In genomic region chr13:34815057-34815410, GRCm38 (mm10) we compare ENCODE assay signal across 9 mouse cellular contexts.
DNase-seq lines count a peak whose midpoint lies in the region; ATAC-seq and TF ChIP-seq lines count a peak whose summit lies in the region.
"Had no signal": no experiment of that assay in that cellular context is flagged by ENCODE, and none has a peak within 500 bp of the region (broad histone marks: within the 10 kb centered on the region; RNA-seq: fewer than 3 reads in every experiment).

No protein-coding gene starts in this region.

- H3K9me3 ChIP-seq in forebrain, embryonic 11.5 days (ENCODE audit: control insufficient read depth, low read length), result peaks cover 5% of the 10 kb centered on the region; the same call in 1 of the 2 replicates
- H3K9me3 ChIP-seq in hindbrain, embryonic 16.5 days (ENCODE audit: control insufficient read depth, low read length), result no peaks in the 10 kb centered on the region; the same call in none of the 2 replicates

- no peak overlapping the region for H3K9ac ChIP-seq in forebrain, embryonic 11.5 days (ENCODE audit: low read length)
- peak overlapping the region; percentile 50; the same call in 1 of the 2 replicates for H3K9ac ChIP-seq in hindbrain, embryonic 16.5 days (ENCODE audit: low read depth, low read length)

- H3K27me3 ChIP-seq in forebrain, embryonic 11.5 days (ENCODE audit: control insufficient read depth, insufficient read depth, low read length), result no peaks in the 10 kb centered on the region
- no peaks in the 10 kb centered on the region for H3K27me3 ChIP-seq in hindbrain, embryonic 16.5 days (replicated peaks; ENCODE audit: control insufficient read depth, insufficient read depth, low read length)
- H3K27me3 ChIP-seq in myocyte (ENCODE audit: control insufficient read depth, insufficient read depth, insufficient read length), result no peaks in the 10 kb centered on the region

- no peak for DNase-seq in layer of hippocampus, adult 2 months (ENCODE audit: low spot score in 2 of 2)
- no peak for DNase-seq in layer of hippocampus, postnatal 10 days (ENCODE audit: low spot score in 2 of 2)
- DNase-seq in forebrain, embryonic 11.5 days (ENCODE audit: low spot score), result no peak
- no peak for DNase-seq in spleen, adult 12 weeks (ENCODE audit: low spot score)
- DNase-seq in left cerebral cortex, postnatal 14 days (ENCODE audit: low spot score in 2 of 2), result no peak
- DNase-seq in cerebellum, adult 8-10 months, result no peak
- DNase-seq: thymus, postnatal 4 days had no signal

- H3K4me3 ChIP-seq in layer of hippocampus, adult 2 months, result no peak overlapping the region
- H3K4me3 ChIP-seq in forebrain, embryonic 11.5 days (ENCODE audit: low read depth, low read length), result no peak overlapping the region
- H3K4me3 ChIP-seq in hindbrain, embryonic 16.5 days (ENCODE audit: low read length), result no peak overlapping the region
- no peak overlapping the region for H3K4me3 ChIP-seq in myocyte

- H3K4me2 ChIP-seq in forebrain, embryonic 11.5 days (ENCODE audit: low read depth, low read length, severe bottlenecking), result peak overlapping the region; percentile 29; the same call in 1 of the 2 replicates
- peak overlapping the region; percentile 42; the same call in 1 of the 2 replicates for H3K4me2 ChIP-seq in hindbrain, embryonic 16.5 days (ENCODE audit: low read length)
- peak overlapping the region; percentile 31 for H3K4me2 ChIP-seq in myocyte (ENCODE audit: low read depth)

- TF ChIP-seq CTCF in layer of hippocampus, adult 2 months (conservative IDR thresholded peaks at IDR 0.05), result no peak

- H3K4me1 ChIP-seq in forebrain, embryonic 11.5 days (replicated peaks; ENCODE audit: control insufficient read depth, insufficient read depth, low read length), result no peaks in the 10 kb centered on the region; the same call in 1 of the 2 replicates
- peaks cover 10% of the 10 kb centered on the region for H3K4me1 ChIP-seq in hindbrain, embryonic 16.5 days (ENCODE audit: control insufficient read depth, insufficient read depth, low read depth, low read length)

- H3K79me2 ChIP-seq in myocyte (ENCODE audit: control insufficient read depth, insufficient read depth), result no peaks in the 10 kb centered on the region

- no peaks in the 10 kb centered on the region for H3K36me3 ChIP-seq in forebrain, embryonic 11.5 days (ENCODE audit: control insufficient read depth, insufficient read depth, low read length)
- no peaks in the 10 kb centered on the region for H3K36me3 ChIP-seq in hindbrain, embryonic 16.5 days (ENCODE audit: control insufficient read depth, insufficient read depth, low read length)
- H3K36me3 ChIP-seq in myocyte (ENCODE audit: control insufficient read depth, insufficient read depth), result no peaks in the 10 kb centered on the region

- peak; percentile 41; the same call in 1 of the 2 replicates for ATAC-seq in forebrain, embryonic 11.5 days (replicated peaks; ENCODE audit: low FRiP score)
- ATAC-seq in hindbrain, embryonic 16.5 days, result peak; percentile 32

- no peak overlapping the region for H3ac ChIP-seq in myocyte (ENCODE audit: control insufficient read depth, insufficient read length)

- WGBS in forebrain, embryonic 11.5 days, result 16% methylated on average over 3 of the region's 3 CpGs
- WGBS in hindbrain, embryonic 16.5 days, result 18% methylated on average over 3 of the region's 3 CpGs

- TF ChIP-seq POLR2A in myocyte (IDR thresholded peaks at IDR 0.05; ENCODE audit: insufficient read length, low read depth), result no peak

- H3K27ac ChIP-seq in layer of hippocampus, adult 2 months, result peak overlapping the region; percentile 69
- H3K27ac ChIP-seq in forebrain, embryonic 11.5 days (ENCODE audit: low read depth, low read length), result peak overlapping the region; percentile 79
- H3K27ac ChIP-seq in hindbrain, embryonic 16.5 days (ENCODE audit: low read depth, low read length), result peak overlapping the region; percentile 69

- intact Hi-C loops in left cerebral cortex, postnatal 14 days (cut with DNase I), result no loop called here

TF ChIP-seq in myocyte, 11 proteins besides CTCF, POLR2A, EP300 and RAD21:
- no peak for TF ChIP-seq TCF3 (IDR thresholded peaks at IDR 0.05; ENCODE audit: insufficient read length, low read depth)
- TF ChIP-seq POLR2AphosphoS2 (IDR thresholded peaks at IDR 0.05; ENCODE audit: insufficient read length, low read depth), result no peak
- no peak for TF ChIP-seq TCF12 (IDR thresholded peaks at IDR 0.05; ENCODE audit: insufficient read depth, poor library complexity, severe bottlenecking)
- TF ChIP-seq CEBPB (IDR thresholded peaks at IDR 0.05; ENCODE audit: insufficient read depth, poor library complexity, severe bottlenecking), result no peak
- TF ChIP-seq REST (IDR thresholded peaks at IDR 0.05; ENCODE audit: insufficient read depth, insufficient read length), result no peak
- no peak for TF ChIP-seq USF1 (IDR thresholded peaks at IDR 0.05; ENCODE audit: low read depth)
- TF ChIP-seq MYOG (IDR thresholded peaks at IDR 0.05; ENCODE audit: control insufficient read depth in 1 of 3, insufficient read depth in 1 of 3, insufficient read length in 2 of 3, low read depth in 2 of 3), result no peak
- TF ChIP-seq MAX (IDR thresholded peaks at IDR 0.05; ENCODE audit: low read depth), result no peak
- TF ChIP-seq E2F4 (IDR thresholded peaks at IDR 0.05; ENCODE audit: insufficient read depth), result no peak
- TF ChIP-seq SRF (IDR thresholded peaks at IDR 0.05; ENCODE audit: control insufficient read depth, insufficient read length, low read depth), result no peak
- TF ChIP-seq MYOD1 (IDR thresholded peaks at IDR 0.05; ENCODE audit: control insufficient read depth in 1 of 3, insufficient read length in 2 of 3, low read depth in 2 of 3), result no peak
